Mouse (Mus musculus) adrenal gland, postnatal 36 days (tissue): ENCODE measurements around the gene Egr4. TPM values are rescaled to one million over a fixed set of nuclear protein-coding genes. Genes with fewer than 3 reads are reported as not detected.

Experiments
- DNase-seq, 2 experiments: peaks; one replicate each; pipeline ENCODE4 v3.0.0; 2021; ENCODE audit warnings: mixed read lengths in 1 of 2
- long read RNA-seq, 2 experiments: library from polyadenylated mRNA; stranded (forward); transcript quantifications; one replicate each; pipeline ENCODE4 v2.0.0; 2021; ENCODE audit warnings: borderline sequencing depth in 2 of 2
- total RNA-seq, 2 experiments: library from RNA; stranded (reverse); gene quantifications; 2 replicates each; pipeline ENCODE4 v1.2.3; 2021

Gene Egr4
- not detected for total RNA-seq
- long read RNA-seq, experiment 1 = 0 reads
- long read RNA-seq, experiment 2 = 0 reads

DNA sequence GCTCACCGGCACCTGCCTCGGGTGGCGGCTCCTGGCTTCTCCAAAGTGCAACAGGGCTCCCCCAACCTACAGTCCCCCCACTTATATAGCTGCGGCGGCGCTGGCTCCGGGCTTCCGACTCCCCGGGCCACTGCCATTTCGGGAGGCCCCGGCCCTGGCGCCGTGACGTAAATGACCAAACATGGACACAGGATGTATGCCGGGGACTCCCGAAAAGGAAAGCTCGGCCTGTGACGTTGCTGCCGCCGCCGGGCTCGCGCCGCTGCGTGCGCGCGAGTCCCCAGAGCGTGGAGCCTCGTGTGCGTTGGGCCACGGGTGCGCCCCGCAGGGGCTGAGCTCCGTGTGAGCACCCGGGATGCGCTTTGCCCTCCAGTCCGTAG is at the start of gene Egr4:
Gene Egr4, minus strand, starts transcription at position 59 of the 380 bp plus-strand sequence.
- DNase-seq = peak; percentile 49 to 68

DNA sequence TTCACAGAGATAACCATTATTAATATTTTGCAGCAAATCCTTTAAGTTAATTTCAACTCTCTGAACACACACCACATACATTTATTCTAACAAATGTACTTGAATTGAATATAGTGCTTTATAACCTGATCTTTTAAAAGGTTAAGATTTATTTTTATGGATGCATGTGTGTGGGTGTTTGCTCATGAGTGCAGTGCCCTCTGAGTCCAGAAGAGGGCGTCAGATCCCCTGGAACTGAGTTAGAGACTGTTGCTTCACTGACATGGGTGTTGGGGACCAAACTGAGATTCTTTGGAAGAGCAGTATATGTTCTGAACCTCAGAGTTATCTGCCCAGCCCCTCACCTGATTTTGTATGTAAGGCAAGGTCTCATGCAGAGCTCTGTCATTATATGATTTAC is 49.0 kb upstream of the Egr4 start:
- no peak for DNase-seq

DNA sequence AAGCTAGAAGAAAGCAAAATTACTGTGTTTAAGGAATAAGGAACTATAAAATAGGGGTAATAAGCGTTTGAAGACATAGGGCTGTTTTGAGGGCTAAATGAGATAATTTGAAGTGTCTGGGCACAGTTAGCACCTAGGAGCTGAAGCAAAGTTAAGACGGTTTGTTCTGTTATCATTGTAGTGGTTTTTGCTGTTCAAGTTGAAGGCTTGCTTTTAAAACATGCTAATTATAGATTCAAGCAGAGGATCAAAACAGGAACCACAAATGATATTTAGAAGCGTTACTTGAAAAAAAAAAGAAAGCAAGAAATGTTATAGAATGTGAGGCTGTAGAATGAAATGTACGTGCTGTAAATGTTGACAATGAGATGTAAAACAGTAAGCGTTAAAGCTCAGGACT is 34.3 kb upstream of the Egr4 start:
- no peak for DNase-seq

DNA sequence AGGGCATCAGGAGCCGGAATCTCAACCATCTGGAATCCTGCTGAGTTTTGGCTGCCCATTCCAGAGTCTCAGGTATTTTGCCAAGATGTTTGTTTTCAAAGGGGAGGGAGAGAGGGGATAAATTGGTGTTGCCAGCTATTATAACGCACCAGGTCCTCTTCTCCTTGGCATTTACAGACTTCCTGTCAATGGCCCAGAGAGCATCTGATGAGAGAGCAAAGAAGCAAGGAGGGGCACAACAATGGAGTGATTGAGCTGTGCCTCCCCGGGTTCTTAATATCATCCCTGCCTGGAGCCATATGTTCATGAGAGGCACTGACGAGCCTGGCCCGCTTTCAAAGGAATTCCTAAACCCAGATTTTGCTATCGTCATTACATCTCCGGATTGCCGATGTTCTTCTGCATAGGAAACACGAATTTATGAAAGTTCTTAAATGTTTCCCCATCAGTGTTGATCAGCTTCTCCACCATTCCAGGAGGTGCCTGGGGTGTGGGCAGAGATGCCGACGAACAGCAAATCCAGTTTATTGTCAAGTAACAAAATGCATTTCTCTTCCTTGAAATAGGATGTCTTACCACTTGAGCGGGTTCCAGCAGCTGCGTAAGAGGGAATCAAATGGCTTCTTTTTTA is 31.0 kb upstream of the Egr4 start:
- peak in 1 of 2 experiments; percentile 1 for DNase-seq

DNA sequence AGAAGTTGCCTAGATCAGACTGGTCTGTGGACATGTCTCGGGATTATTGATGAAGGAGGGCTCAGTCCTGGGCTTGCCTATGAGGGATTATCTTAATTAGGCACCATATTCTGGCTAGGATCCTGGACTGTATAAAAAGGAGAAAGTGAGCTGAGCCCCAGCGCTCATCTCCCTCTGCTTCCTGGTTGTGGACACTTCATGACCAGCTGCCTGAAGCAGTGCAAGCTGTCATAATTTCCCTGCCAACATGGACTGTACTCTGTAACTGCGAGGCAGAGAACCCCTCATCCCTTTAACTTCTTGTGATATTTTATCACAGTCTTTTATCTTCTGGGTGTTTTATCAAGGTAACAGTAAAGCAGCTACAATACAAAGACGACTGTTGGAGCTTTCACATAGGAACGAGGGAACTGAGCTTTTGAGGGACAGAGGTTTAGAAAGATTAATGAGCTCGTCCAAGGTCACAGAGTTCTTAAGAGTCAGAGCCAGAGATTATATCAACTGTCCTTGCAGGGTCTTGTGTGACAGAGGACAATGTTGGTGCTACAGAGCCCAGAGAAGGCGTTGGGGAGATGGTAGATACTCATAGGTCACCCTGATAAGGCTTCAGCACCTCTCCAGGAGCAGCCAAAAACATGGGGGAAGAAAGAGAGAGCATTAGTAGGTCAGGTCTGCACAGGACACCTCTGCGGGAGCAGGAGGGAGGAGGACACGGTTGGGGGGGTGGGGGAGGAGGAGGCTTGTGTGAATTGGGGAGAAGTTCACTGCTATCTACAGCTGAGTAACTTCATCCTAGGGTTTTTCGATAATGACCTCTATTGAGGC is 30.2 kb upstream of the Egr4 start:
- DNase-seq = no peak

DNA sequence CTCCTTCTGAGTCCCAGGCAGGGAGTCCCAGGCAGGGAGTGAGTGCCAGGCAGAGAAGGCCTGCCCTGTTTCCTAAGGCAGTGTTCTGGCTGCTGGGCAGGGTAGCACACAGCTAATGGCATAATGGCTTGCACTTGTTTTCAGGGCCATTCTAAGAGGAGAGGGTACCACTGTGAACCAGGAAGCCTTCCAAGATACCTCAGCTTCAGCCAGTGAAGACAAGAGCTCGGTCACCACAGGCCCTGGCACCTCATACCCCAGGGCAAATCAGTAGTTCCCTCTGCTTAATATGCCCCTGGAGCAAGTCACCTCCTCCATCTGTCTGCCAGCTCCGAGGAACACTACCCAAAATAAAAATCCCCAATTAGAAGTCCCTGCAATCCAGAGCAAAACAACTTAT is 9.4 kb upstream of the Egr4 start:
- DNase-seq = no peak

DNA sequence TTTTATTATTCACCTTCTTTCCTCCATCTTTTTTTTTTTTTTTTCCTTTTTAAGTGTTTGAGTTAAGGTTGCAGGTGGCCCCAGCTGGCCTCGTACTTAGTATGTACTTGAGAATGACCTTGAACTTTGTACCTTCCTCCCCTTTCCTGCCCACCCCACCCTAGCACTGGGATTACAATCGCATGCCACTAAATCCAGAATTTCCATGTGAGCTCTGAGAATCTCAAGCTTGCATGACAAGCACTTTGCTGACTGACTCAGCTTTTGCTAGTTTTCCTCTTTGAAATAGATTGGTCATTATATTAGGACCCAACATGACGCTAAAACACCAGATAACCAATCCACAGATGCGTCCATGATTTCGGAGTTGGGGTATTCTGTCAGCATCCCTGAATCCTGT is 8.6 kb upstream of the Egr4 start:
- no peak for DNase-seq

DNA sequence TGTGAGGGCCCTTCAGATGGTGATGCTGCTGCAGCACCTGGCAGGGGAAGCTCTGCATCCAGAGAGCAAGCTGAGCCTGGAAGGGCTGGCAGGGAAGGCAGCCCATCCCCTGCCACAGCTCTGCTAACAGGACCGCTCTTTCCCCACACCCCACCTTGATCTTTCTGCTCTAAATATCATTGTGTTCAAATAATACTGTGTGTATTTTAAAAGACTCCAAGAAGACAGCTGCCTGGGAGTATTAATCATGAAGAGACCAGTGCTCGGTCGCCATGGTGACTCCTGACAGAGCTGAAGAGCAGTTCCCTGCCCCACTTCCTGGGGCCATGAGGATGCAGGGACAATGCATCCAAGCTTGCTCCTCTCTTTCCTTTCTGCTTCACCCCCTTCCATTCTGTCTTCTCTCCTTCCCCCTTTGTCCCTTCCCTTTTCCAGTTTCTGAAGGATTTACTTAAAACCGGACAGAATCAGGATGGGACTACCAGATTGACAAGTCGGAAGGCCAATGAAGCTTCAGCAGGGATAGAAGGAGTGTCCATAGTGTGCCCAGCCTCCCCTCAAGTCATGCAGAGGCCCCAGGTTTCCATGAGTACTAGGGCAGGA is 4.8 kb upstream of the Egr4 start:
- DNase-seq = no peak

DNA sequence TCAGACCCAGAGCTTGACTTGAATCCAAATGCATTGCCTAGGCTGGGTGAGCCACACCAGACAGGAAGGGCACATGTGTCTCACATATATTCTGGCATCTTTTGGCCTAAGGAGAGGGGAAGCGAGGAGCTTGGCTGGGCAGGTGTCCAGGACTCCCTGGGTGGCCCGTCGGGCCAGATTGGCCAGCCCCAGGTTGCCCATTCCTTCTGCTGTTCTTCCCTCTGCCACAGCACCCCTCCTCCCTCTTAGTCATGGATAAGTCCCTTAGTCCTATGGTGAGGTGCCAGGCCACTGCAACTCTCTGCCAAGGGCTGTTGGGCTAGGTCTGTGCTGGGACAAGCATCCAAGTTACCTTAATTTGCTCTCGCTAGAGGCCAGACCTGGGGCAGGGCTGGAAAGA is 2.6 kb upstream of the Egr4 start:
- DNase-seq = no peak

DNA sequence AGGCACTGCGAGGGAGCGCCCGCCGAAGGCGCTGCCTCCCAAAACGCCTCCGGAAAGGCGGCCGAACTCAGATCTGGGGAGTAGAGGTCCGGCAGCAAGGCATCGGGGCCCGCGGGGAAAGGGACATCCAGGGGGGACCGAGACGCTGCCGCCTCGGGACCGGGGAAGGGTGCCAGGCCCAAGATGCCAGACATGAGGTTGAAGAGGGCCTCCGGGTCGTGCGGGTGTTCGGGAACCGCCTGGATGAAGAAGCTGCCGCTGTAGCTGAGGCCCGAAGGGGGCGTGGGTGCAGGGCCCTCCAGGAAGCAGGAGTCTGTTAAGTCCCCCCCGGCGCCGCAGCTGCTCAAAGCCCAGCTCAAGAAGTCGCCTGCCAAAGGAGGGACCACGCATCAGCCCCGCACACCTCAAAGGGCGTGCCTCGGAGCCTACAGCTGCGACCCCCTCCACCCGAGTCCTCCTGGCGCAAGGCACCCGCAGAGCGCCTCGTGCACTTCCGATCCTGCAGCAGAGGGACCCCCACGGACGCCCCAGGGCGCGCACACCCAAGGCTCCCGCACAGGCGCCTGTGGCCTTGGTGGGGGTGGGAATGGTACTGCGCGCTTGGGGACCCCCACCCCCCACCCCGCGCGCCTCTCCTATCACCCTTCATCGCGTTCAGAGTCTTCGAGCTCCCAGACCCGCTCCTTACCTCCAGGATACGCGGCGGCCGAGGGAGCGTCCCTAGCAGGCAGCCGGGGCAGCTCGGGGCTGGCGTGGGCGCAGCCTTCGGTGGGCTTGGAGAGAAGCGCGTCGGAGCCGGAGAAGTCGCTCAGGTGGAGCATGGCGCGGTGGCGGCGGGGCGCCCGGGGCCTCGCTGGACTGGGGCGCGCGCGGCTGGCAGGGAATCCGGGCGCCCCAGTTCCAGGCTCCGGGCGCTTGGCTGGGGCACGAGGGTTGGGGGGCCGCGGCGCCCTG is 535 bp downstream of the Egr4 start:
- DNase-seq = no peak

DNA sequence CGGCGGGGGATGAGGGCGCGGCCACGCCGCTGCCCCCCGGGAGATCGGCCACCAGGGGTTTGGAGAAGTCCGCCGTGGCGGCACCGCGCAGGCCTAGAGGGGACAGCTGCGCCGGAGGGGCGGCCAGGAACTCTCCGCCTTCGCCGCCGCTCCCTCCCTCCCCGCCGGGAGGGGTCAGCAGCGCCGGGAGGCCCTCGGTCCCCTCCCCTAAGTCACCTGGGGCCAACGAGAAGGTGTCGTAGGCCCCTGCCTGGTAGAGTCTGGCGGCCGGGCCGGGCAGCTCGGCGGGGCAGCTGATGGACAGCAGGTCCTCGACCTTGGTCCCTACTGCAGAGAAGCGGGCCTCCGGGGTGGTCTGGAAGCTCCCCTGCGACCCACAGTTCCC is 1.3 kb downstream of the Egr4 start:
- no peak for DNase-seq

DNA sequence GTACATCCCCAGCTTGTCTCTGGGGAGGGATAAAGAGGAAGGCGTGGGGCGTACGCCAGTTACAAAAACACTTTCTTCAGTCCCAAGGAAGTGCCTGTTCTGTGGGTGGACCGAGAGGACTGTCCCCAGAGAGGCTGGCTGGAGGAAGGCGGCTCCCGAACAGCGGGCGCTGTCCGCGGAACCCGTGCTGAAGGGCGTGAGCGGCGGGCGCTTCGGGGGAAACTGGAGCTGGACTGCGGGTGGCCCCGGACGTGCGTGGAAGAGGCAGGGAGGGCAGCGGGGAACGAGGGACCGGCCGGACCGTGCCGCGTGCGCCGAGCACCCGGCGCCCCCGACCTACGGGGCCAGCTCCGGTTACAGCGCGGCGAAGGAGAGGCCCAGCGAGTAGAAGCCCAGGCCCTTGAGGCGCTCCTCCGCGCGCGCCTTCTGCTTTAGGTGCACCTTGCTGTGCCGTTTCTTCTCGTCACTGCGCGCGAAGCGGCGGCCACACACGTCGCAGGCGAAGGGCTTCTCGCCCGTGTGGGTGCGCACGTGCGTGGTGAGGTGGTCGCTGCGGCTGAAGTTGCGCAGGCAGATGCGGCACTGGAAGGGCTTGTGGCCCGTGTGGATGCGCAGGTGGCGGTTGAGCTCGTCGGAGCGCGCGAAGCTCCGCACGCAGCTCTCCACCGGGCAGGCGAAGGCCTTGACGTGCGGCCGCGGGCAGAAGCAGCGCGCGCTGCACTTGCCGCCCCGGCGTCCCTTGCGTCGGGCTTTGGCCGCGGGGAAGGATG is 1.9 kb downstream of the Egr4 start:
- peak; percentile 79 to 80 for DNase-seq

DNA sequence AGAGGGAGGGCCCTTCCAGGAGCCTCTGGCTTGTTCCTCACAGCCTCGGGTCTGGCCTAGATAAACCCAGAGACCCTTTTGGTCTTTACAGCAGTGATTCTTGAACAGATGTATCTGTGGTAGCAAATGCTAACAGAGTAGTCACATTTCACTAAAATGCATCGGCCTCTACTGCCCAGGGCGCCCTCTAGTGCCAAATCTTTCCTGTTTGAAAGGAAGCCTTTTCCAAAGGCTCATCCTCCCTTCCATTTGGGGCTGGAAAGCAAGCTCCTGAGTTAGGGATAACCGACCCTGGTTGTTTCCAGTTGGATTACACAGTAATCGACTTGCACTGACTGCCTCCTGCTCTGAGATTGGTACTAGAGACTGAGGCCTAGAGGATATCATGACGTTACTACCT is 2.9 kb downstream of the Egr4 start:
- DNase-seq = peak; percentile 44 to 70

DNA sequence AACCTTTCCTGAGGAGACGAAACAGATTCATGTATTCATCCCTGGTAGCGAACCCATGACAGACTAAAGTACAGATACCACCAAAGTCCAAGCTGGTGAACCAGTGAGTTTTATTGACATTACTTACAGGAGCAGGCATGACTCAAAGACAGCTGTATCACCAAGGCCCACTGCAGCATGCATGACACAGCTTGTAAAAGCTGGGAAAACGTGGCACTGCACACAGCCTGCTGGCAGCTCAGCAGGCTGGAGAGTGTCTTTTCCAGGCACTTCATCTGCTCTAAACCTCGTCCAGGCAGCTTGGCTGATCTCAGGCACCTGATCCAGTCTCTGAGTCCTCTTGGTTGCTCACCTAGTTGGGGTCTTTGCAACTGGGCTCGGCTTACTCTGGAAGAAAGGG is 4.8 kb downstream of the Egr4 start:
- no peak for DNase-seq

DNA sequence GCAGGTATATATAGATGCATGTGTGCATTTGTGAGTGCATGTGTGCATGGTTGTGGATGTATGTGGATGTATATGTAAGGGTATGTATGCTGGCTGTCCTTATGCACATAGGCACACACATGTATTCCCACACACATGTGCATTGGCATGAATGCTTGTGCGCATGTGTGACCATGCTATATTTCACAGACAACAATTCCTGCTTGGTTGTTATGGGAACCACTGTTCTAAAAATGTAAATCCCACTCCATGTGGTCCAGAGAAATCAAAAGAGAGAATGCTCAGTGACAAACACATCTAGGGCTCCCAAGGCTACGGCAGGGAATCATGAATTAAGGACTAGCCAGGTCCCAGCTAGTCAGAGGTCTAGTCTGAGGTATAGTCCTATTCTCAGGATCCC is 8.5 kb downstream of the Egr4 start:
- DNase-seq = no peak

DNA sequence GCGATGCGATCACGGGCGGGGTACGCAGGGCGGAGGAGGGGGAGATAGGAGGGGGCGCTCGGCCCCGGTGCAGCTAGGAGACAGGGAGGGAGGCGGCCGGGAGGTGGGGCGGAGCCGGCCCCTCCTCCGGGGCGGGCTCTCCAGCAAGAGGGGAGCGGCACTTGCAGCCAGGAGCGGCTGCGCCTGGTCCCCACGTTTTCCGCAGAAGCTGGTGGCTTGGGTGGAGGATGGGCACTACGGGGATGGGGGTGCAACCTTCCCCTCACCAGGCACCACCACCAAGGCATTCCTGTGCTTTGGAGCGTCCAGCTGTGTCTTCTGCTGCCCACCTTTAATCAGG is 10.5 kb downstream of the Egr4 start, which contains the start of gene Fbxo41:
Gene Fbxo41, minus strand, starts transcription at position 84 of the 340 bp plus-strand sequence.
- DNase-seq = peak; percentile 55 to 63

DNA sequence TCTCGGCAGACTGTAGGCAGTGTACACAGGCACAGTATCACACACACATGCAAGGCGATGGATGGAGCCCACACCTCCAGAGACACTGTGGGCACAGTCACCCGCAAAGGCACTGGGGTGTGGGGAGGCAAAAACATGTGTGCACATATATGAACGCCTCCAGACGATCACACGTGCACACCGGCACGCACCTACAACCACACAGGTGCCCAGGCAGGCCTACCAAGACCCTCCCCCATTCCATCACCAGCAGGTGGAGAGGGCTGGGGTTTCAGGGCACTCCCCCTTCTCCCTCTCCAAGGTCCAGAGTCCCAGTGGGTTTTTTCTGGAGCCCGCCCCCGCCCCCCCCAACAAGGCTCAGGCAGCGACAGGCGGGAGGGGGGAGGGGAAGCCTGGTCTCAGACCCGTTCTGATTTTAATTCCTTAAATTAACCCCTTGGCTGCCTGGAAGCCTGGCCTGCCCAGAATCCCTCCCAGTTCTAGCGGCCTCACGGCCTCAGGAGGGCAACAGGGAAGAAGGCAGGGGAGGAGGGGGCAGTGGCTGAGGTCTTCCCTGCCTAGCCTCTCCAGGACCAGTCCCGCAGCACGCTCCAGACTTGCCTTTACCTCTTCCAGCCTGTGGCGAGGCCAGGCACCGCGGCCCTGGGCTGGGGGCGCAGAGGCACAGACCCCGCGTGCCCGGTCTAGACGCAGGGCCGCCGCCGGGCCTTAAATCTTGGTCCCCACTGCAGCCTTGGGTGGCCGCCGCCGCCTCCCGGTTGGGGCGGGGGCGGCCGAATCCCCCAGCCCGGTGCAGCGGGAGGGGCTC is 11.1 kb downstream of the Egr4 start:
- no peak for DNase-seq

DNA sequence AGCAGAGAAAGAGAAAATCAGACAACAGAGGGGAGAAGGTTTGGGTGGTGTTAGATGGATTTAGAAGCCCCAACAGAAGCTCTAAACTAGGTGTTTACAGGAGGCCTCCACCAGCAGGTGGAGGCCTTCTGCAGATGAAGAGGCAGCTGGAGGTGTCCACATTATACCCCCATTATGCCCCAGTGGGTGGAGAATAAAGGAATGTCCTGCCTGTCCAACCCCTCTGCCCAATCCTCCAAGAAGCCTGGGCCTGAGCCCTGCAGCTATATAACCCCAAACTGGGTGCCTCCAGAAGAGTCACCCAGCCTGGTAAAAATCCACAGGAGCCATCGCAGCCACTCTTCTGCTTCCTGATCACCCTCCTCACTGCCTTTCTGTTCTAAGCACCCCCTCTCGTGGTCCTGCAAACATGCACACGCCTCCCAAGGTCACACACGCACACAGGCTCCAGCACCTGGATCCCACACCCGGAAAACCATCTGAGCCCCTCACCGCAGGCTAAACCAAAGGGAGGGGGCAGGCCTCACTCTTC is 11.8 kb downstream of the Egr4 start:
- DNase-seq = no peak

DNA sequence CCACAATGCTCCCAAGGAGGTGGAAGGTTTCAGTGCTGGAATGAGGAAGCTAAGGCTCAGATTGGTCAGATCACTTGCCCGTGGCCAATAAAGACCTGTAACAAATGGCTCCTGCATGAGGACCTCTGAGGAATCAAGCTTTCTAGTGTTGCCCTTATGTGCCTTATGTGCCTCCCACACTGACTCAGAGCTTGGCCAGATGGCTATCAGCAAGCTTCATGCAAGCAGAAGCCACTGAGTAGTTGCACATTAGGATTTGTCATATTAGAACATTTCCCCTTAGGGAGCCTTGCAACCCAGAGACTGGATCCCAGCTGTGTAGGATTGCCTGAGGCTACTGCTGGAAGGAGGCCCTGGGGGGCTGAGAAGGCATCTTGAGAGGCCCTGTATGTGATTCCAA is 13.0 kb downstream of the Egr4 start:
- no peak for DNase-seq

DNA sequence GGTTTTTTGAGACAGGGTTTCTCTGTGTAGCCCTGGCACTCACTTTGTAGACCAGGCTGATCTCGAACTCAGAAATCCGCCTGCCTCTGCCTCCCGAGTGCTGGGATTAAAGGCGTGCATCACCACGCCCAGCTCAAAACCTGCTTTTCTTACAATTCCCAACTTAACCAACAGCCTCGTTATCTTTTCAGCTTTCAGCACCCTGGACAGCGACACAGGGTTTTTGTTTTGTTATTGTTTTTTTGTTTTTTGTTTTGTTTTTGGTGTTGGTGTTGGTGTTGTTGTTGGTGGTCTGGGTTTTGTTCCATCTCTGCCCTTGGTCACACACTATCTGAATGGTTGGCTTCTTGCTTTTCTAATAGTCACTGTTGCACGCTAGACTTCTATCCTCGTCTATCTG is 15.2 kb downstream of the Egr4 start:
- DNase-seq = no peak
